Mouse (Mus musculus) cerebellum, postnatal 25 days (tissue): Measurements from ENCODE around the gene Gm44579.
A peak's percentile ranks its signal among the peaks of the same experiment; 100 is the strongest.

Experiments used
- DNase-seq, 2 experiments: peaks; one replicate each; pipeline ENCODE4 v3.0.0; 2021; ENCODE audit warnings: mixed read lengths in 2 of 2

Gene Gm44579

GRCm38 (mm10) chr15:98167645-98168621, 52.8 kb downstream of the Gm44579 start:
- peak; percentile 87 to 92 for DNase-seq

- no peak for DNase-seq
Measured at GRCm38 (mm10) chr15:98166963-98167644, 53.7 kb downstream of the Gm44579 start, which contains the start of gene Ccdc184. Ccdc184 (plus strand) TSS chr15:98167158.

DNA sequence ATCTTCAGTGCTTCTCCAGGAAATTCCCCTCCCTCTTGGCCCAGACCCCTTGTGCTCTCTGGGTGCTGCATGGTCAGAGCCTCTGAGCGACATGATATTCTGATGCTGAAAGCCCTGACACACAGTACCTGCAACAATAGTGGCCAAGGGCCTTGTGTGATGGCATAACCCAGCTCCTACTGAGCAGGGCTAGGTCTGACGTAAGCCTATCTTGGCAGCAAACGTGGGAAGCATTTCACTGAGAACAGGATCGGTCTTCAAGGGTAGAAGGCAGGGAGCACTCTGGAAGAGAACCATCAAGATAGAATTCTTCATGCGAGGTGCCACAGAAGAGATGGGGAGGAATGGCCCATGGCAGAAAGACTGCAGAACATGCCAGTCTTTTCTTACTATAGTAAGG, 55.3 kb downstream of the Gm44579 start, which contains the start of gene Asb8:
Gene Asb8, minus strand, starts transcription at position 101 of the 400 bp plus-strand sequence.
- no peak for DNase-seq

GRCm38 (mm10) chr15:98162561-98162960, 58.2 kb downstream of the Gm44579 start:
- DNase-seq, result no peak

DNA sequence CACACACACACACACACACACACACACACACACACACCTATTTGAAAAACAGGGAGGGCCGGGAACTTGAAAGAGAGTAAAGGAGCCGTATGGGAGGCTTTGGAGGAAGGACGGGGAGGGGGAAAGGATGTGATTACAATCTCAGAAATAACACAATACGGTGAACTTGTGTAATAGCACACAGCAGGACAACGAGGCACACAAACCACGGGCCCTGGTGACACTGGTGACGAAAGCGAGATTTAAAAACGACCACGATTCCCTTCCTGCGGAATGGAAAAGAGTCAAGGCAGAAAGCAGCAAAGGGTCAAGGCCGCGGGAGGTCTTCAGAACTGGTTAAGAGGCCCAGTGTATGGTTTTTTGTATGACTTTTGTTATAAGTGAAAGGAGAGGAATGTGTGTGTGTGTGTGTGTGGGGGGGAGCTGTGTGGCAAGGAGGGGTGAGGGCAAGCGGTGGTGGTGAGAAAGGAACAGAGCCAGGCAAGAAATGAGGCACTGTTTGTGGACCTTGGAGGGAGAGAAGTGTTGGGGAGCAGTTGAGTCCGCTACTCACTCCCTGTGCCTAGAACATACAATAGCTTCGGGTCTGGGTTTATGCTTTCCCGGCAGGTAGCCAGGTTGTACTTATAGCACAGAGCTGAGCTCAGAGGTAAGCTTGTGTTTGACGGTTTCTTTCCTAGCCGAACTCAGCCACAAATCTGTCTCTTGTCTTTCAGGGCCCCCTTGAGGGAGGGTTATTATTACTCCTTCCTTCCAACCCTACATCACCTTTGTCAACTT, 59.6 kb downstream of the Gm44579 start:
- DNase-seq, result no peak

- DNase-seq, result no peak
Measured at GRCm38 (mm10) chr15:98157253-98157652, 63.5 kb downstream of the Gm44579 start.

- no peak for DNase-seq
Measured at GRCm38 (mm10) chr15:98155944-98156343, 64.8 kb downstream of the Gm44579 start.

- DNase-seq, result no peak
Measured at GRCm38 (mm10) chr15:98155272-98155671, 65.5 kb downstream of the Gm44579 start.

DNA sequence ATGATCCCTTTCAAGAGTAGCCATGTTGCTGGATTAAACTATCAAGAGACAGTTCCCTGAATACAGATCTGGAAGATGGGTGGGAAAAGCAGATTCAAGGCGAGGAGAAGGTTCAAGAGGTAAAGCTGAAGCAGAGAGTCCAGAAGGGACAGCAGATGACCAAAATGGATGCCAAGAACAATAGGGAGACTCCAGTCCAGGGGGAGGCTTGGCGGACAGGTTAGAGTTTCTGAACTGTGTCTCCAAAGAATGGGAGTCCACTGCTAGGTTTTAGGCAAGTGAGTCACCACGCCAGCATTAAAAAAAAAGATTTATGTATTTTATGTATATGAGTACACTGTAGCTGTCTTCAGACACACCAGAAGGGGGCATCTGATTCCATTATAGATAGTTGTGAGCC, 66.1 kb downstream of the Gm44579 start:
- no peak for DNase-seq

DNA sequence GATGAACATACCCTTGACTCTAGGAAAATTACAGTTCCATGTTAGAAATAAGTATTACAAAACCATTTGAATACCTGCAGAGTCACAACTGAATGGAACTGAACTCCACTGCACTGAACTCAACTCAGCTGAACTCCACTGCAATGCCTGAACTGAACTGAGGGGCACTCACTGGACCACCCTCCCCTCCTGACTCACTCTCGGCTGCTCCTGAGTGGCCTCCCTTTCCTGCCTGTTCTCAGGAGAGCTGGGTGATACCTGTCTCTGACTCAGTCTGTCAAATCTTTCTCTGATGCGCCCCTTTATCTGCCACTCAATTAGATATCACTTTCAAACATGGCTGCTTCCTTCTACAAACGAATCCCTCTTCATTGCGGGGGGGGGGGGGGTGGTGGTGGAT, 66.6 kb downstream of the Gm44579 start:
- DNase-seq, result no peak

- peak in 1 of 2 experiments; percentile 39 for DNase-seq
Measured at GRCm38 (mm10) chr15:98153625-98154024, 67.2 kb downstream of the Gm44579 start.

DNA sequence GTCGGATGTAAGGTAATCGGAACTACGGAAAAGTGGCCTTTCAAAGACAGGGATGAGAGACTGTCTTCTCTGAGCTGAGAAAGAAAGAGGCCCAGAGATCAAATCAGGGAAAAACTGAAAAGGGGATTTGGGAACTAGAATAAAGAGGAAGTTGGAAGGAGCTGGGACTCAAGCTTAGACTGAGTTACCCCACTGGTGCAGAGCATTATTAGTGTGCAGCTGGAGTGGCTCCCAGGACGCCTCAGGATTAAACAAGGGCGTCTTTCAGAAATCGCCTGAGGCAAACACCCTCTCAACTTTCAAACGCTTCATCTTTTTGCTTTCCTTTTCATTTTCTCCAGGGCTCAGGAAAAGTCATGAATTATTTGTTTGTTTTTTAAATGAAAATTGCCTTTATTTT, 67.9 kb downstream of the Gm44579 start:
- no peak for DNase-seq

- no peak for DNase-seq
Measured at GRCm38 (mm10) chr15:98149166-98149602, 71.6 kb downstream of the Gm44579 start.

DNA sequence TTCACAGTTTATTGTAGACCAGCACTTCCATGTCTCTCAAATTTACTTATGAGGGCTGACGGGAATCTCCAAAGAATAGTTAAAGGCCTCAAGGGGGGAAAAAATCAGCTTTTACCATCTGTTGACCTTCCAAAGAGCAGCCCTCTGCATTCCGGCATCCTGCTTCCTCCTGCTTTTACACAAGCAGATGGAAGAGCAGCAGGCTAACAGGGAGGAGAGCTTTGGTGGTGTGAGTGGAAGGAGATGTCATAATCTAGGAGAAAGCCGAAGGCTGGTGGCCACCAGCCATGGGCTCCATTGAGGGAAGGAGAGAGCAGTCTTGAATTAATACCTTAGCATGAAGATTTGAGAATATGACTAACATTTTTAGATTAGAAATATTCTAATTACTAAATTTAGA, 72.4 kb downstream of the Gm44579 start:
- DNase-seq, result peak; percentile 57 to 73

DNA sequence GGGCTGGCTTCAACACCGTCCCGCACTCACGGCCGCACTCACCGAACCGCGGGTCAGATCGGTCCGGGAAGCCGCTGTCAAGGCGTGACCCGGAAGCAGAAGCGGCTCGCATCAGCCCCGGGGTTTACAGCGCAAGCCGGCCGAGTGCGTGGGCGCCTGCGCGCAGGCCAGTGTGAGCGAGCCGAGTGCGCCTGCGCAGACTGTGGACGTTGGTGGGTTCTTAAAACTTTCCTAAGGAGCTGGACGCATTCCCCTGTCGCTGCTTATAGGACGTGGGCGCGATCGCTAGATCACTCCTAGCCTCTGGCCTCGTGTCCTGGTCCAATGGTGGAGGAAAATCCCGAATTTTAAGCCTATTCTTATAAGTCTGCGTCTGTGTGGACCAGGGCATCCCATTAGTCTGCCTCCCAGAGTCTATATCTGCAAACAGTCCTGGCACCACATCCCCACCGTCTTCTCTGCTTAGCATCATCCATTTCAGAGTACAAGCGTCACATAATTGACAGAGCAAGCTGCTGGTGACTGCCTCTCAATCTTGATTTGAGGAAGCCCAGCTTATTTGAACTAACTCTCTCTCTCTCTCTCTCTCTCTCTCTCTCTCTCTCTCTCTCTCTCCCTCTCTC, 75.1 kb downstream of the Gm44579 start:
- peak; percentile 92 to 96 for DNase-seq

- DNase-seq, result no peak
Measured at GRCm38 (mm10) chr15:98144861-98145507, 75.8 kb downstream of the Gm44579 start.

DNA sequence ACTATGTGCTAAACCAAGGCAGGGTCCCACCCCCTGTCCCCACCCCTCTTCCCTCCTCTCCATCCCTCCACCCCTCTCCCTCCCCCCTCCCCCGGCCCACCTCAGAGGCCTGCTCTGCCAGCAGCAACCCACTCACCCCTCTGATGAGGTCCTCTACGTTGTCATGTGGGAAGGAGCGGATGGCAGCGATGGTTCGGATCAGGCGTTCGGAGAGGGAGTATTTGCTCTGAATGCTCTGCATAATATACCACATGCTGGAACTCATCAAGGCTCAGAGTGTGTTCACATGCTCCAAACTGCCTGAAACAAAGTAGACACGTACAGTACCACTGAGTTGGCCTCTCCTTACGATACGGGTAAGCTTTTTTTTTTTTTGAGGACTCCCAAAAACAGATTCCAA, 78.3 kb downstream of the Gm44579 start:
- no peak for DNase-seq

DNA sequence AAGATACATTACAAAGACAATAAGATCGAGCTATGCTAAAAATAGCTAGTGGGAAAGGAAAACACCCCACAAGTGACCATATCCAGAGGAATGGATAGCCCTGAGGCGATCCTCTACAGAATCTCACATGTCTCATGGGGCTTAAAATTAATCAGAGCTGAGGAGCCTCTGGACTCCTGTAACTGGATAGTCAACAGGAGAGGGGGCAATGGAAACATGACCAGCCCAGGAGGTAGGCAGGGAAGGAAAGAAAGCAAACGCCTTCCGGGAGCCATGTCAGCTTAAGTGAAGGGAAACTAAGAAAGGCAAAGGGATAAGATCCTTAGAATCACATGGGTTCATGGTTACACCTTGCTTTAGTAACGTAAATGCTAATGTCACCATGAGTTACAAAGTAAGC, 80.0 kb downstream of the Gm44579 start:
- DNase-seq, result no peak

DNA sequence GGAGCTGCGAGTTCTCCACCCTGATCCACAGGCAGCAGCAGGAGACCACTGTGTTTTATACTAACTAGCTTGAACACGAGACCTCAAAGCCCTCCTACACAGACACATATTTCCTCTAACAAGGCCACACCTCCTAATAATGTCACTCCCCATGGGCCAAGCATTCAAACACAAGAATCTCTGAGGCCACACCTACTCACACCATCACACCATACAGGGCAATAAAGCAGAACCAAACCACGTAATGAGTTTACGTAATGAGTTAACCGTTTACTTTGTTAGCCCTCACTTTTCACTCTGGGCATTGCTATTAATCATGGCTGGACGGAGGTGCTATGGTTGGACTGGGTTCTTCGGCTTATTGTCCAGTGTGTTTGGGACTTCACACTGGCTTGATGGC, 81.0 kb downstream of the Gm44579 start:
- DNase-seq, result no peak

DNA sequence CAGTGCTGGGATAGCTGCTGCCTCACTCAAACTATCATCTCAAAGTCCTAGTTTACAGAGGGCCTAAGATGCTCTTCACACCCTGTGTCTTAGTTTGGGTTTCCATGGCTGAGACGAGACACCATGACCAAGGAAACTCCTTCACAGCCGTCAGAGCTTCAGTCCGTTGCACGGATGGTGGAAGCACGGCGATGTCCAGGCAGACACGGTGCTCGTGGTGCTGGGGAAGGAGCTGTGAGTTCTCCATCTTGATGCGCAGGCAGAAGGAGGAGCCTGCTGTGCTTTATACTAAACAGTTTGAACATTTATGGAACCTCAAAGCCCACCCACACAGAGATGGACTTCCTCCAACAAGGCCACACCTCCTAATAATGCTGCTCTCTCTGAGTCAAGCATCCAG, 83.9 kb downstream of the Gm44579 start:
- no peak for DNase-seq
